Mouse (Mus musculus) forebrain, embryonic 10.5 days (tissue): ENCODE measurements at regions not wholly inside any gene's neighbourhood (a gene's known extent, or its start where the extent isn't known, plus 50 kb on each side); places are given as distances from the start of the nearest gene placed in this dataset.

Source experiments
- DNase-seq: peaks from one replicate; pipeline ENCODE4 v3.0.0-alpha.2; 2017; ENCODE audit warnings: low spot score; ENCODE audit errors: extremely low spot score
- H3K27ac ChIP-seq: fragments of 300-500 bp; sonication (generic); 2 replicates; pipeline ENCODE4 v1.5.1; 2016; ENCODE audit warnings: mild to moderate bottlenecking
- H3K27me3 ChIP-seq: fragments of 300-500 bp; sonication (generic); 2 replicates; pipeline ENCODE4 v1.6.1; 2016; ENCODE audit warnings: mild to moderate bottlenecking; ENCODE audit not compliant: poor library complexity, severe bottlenecking
- H3K36me3 ChIP-seq: fragments of 300-500 bp; sonication (generic); replicated peaks from 2 replicates; pipeline ENCODE4 v1.6.1; 2016; ENCODE audit warnings: mild to moderate bottlenecking, moderate library complexity
- H3K4me1 ChIP-seq: fragments of 300-500 bp; sonication (generic); 2 replicates; pipeline ENCODE4 v1.6.1; 2016
- H3K4me3 ChIP-seq: fragments of 300-500 bp; sonication (generic); 2 replicates; pipeline ENCODE4 v1.5.1; 2016; ENCODE audit warnings: mild to moderate bottlenecking, moderate library complexity
- H3K9me3 ChIP-seq: fragments of 300-500 bp; sonication (generic); 2 replicates; pipeline ENCODE4 v1.6.1; 2016; ENCODE audit warnings: mild to moderate bottlenecking, moderate library complexity
- WGBS: fragments of 180-500 bp; shearing (Covaris S2); methylation state at CpG from one replicate; pipeline ENCODE4 v1.1.7; 2016; 5-methylcytosine and 5-hydroxymethylcytosine counted together

DNA sequence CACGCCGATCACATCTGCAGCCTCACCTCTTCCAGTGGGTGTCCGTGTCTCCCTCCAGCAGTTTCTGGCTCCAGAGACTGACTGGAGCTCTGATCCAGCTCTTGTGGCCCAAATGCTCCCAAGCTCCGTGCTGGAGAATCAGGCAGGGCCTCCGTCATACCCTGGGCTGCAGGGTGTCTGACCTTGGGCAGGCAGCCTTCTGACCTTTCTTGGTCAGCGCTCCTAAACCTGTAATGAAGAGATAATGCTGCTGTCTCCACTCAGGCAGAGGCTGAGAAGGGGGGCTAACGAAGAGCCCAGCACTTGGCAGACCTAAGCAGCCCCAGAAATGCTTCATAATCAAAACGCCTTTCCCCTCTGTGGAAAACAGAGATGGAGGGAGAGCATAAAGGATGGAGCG is 89.9 kb upstream of the Mef2a start:
- no peak overlapping the region for H3K4me3 ChIP-seq
- peaks cover 65% of the 10 kb centered on the region for H3K27me3 ChIP-seq
- no peaks in the 10 kb centered on the region for H3K36me3 ChIP-seq
- H3K9me3 ChIP-seq: no peaks in the 10 kb centered on the region
- 44% methylated on average over 9 of the region's 9 CpGs for WGBS
- peaks cover 32% of the 10 kb centered on the region for H3K4me1 ChIP-seq
- peak overlapping the region; percentile 0; the same call in 1 of the 2 replicates for H3K27ac ChIP-seq
- no peak for DNase-seq

DNA sequence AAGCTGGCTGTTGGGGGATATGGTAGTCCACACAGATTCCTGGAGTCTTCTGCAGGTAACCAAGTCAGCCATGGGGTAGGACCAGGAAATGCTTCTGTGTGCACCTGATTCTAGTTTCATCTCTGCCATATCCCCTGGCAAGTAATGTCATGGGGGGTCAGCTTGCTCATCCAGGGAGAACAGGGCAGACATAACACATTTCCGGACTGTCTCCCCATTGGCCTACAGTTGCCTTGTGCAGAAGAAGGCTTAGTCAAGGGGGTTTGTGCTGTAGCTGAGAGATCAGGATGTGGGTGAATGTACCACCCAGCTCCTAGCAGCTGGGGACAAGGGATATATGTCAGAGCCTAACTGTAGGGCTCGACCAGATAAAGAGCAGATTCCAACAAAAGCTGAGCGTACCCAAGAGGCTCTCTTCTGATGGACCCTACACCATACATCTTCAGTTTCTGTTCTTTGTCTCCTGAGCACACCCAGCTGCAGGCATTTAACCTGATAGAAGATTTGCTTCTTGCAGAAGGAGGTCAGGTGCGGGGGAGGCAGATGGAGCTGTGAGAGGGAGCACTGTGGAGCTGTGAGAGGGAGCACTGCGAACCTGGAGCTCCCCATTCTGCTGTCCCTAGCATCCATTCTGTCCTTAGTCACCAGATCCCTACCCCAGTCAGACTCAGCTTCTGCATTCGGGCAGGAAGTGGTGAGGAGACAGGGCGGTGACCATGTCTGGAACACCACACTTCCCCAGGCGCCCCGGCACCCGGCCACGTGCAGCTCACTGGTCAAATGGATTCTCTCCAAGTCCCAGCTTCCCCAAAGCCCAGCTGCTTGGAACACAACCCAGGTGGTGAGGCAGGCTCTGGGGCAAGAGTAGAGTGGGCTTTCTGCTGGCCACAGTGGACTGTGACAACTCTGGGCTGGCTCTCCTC is 88.9 kb upstream of the Mef2a start:
- peaks cover 57% of the 10 kb centered on the region for H3K27me3 ChIP-seq
- no peaks in the 10 kb centered on the region for H3K36me3 ChIP-seq
- peaks cover 32% of the 10 kb centered on the region for H3K4me1 ChIP-seq
- 0 out of 2 replicates have a peak overlapping the region, but pooled peaks have one; percentile 0 for H3K27ac ChIP-seq
- 90% methylated on average over 11 of the region's 11 CpGs for WGBS
- H3K4me3 ChIP-seq: no peak overlapping the region
- H3K9me3 ChIP-seq: no peaks in the 10 kb centered on the region
- DNase-seq: no peak

DNA sequence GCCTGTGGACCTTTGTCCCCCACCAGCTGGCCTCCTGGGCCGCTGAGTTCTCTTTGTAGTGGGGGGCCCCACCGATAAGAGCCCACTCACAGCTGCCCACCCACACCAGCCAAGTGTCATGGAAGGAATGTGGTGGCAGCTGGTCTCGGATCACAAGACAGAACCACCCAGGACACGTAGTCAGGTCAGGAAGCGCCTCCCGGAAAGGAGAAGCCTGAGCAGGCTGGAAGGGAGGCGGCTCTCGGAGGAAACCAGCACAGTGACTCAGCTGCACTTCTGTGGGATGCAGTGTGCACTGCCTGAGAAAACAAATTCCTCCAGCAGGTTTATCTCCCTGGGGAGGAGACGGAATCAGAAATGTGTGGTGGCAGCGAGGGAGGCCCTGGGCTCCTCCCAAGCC is 87.2 kb upstream of the Mef2a start:
- H3K27ac ChIP-seq: peak overlapping the region; percentile 48; the same call in 1 of the 2 replicates
- H3K4me3 ChIP-seq: no peak overlapping the region
- no peaks in the 10 kb centered on the region for H3K9me3 ChIP-seq
- no peaks in the 10 kb centered on the region for H3K36me3 ChIP-seq
- peaks cover 32% of the 10 kb centered on the region for H3K4me1 ChIP-seq
- whole genome bisulfite sequencing: 87% methylated on average over 10 of the region's 10 CpGs
- peaks cover 42% of the 10 kb centered on the region for H3K27me3 ChIP-seq
- DNase-seq: no peak

DNA sequence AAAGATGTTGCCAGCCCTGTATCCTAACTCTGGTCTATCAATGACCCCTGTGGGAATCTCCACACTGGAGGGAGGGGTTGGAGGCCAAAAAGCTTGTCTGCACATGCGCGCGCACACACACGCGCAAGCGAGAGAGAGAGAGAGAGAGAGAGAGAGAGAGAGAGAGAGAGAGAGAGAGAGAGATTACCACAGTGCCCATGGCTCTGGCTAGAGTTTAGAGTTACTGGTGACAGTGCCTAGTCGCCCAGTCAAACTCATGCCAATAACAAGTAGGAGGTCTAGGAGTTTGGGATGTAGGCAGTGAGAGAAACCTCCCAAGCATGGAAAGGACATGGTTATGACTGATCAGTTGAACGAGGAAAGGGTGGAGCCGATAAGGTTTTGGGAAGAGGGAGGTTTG is 86.6 kb upstream of the Mef2a start:
- Histone ChIP-seq H3K4me1 (peaks cover 26% of the 10 kb centered on the region), H3K27ac (no peak overlapping the region), H3K27me3 (peaks cover 37% of the 10 kb centered on the region), H3K36me3 (no peaks in the 10 kb centered on the region), H3K4me3 (no peak overlapping the region), H3K9me3 (no peaks in the 10 kb centered on the region)
- DNase-seq: no peak
- WGBS: 95% methylated on average over 9 of the region's 9 CpGs

DNA sequence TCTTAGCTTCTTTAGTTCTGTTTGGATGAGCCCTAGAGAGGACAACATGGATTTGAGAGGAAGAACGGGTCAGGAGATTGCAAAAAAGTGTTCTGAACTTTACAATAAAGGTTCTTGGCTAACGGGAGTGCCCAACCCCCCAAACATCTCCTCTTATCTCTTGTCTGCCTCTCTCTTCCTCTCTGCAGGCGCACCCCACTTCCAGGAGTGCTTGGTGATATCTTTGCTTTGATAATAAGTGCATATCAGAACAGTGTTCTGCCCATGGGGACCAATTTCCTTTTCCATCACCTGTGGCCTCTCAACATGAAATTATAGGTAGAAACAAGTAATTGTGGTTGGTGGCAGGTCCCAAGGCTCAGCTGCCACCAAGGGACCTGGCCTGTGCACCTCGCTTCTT is 86.0 kb upstream of the Mef2a start:
- no peaks in the 10 kb centered on the region for H3K36me3 ChIP-seq
- H3K9me3 ChIP-seq: no peaks in the 10 kb centered on the region
- H3K4me1 ChIP-seq: peaks cover 24% of the 10 kb centered on the region
- peaks cover 33% of the 10 kb centered on the region for H3K27me3 ChIP-seq
- no peak overlapping the region for H3K4me3 ChIP-seq
- H3K27ac ChIP-seq: no peak overlapping the region
- WGBS: 78% methylated on average over 4 of the region's 4 CpGs
- DNase-seq: no peak

DNA sequence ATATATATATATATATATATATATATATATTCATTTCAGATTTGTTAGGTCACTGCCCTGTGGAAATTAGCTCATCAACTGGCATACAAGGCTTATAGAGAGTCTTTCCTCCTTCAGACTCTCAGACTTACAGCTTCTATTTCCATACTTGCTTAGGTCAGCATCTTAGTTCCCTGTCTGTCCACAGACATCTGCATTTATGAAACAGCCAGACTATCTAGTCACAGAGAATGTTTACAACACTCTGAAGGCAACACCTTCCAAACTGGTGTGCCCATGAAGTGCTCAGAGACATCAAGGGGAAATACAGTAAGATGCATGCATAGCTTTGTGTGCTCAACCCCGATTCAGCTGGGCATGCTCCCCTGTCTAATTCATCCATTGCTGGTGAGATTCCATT is 85.2 kb upstream of the Mef2a start:
- peaks cover 16% of the 10 kb centered on the region for H3K4me1 ChIP-seq
- no peak overlapping the region for H3K27ac ChIP-seq
- no peaks in the 10 kb centered on the region for H3K9me3 ChIP-seq
- WGBS: 95% methylated on average over 1 of the region's 1 CpGs
- no peak overlapping the region for H3K4me3 ChIP-seq
- DNase-seq: no peak
- H3K36me3 ChIP-seq: no peaks in the 10 kb centered on the region
- peaks cover 26% of the 10 kb centered on the region for H3K27me3 ChIP-seq

DNA sequence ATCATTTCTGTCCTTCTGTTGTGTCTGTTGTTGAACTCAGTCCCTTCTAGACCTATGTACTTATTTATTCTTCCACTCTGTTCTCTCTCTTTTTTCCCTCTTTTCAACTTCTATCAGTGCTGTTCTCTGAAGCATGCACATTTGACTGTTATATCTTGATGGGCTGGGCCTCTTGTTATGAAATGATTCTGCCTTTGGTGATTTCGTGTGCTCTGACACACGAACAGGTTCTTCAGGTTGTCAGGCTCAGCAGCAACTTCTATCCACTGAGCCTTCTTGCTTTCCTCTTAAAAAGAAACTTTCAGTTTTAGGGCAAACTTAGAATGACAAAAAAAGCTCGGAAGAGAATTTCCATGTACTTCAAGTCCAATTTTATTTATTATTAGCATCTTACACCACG is 83.4 kb upstream of the Mef2a start:
- no peak overlapping the region for H3K4me3 ChIP-seq
- no peaks in the 10 kb centered on the region for H3K36me3 ChIP-seq
- H3K9me3 ChIP-seq: no peaks in the 10 kb centered on the region
- 90% methylated on average over 4 of the region's 4 CpGs for WGBS
- H3K27ac ChIP-seq: no peak overlapping the region
- H3K27me3 ChIP-seq: peaks cover 7% of the 10 kb centered on the region
- peaks cover 7% of the 10 kb centered on the region; the same call in 1 of the 2 replicates for H3K4me1 ChIP-seq
- DNase-seq: no peak

DNA sequence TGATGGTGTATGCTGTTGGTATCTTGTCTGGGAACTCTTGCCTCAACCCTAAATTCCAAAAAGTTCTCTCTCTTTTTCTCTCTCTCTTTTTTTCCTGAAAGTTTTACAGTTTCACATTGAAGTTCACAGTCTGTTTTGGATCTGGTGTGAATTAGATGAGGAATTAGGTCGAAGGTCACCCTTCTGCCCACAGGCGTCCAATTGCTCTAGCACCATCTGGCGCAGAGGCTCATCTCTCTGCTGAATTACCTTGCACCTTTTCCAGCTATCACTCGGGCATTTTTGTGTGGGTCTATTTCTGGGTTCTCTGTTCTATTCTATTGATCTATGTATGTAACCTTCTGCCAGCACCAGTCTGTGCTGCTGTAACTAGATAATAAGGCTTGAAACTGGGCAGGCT is 81.8 kb upstream of the Mef2a start:
- Histone ChIP-seq H3K4me3 (no peak overlapping the region), H3K4me1 (peaks cover 4% of the 10 kb centered on the region; the same call in 1 of the 2 replicates), H3K27ac (no peak overlapping the region), H3K27me3 (no peaks in the 10 kb centered on the region), H3K36me3 (no peaks in the 10 kb centered on the region), H3K9me3 (no peaks in the 10 kb centered on the region)
- DNase-seq: no peak
- WGBS: 63% methylated on average over 4 of the region's 4 CpGs

DNA sequence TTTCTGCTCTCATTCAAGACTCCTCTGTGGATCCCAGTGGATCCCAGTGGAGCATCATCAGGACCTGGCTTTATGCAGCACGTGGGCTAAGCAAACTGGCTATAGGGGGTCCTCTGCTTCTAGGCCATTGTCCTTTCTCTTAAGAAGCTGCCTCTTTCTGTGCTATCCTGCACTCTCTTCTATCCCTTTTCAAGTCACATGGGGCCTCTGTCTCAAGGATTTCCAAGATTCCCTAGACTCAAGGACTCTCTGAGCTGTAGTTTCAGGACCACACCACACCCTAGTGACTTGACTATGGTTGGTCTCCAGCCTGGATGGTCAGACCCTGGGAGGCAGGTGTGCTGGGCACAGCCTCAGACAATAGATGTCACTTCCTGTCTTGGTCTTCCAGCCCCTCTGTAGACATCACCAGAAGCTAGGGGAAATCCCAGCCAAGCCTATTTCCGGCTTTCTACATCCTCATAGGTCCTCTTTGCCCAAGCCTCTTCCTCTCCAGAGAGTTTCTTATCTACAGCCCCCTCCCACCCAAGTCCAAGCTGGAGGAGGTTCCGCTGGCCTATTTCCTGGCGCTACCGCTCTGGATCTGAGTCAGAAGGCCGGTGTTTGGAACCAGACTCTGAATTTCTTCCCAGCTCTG is 78.6 kb upstream of the Mef2a start:
- Histone ChIP-seq H3K4me1 (peaks cover 8% of the 10 kb centered on the region), H3K9me3 (no peaks in the 10 kb centered on the region), H3K27ac (no peak overlapping the region), H3K4me3 (no peak overlapping the region), H3K36me3 (no peaks in the 10 kb centered on the region), H3K27me3 (peaks cover 5% of the 10 kb centered on the region; the same call in 1 of the 2 replicates)
- WGBS: 85% methylated on average over 6 of the region's 6 CpGs
- DNase-seq: no peak

DNA sequence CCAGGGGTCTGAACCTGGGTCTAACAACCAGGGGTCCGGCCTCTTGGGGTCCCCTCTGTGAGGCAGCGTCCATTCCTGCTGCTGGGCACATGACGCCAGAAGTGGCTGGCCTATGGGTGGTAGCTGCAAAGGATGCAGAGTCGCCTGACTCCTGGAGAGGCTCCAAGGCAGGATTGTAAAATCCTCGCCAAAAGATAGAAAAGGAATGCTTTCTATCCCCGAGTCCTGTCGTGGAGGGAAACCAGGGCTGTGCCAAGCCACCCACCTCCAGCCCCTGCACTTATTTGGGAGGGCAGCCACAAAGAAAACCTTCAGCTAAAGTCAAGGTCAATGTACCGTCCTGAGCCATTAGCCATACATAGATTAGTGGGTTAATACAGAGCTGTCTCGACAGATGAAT is 73.9 kb upstream of the Mef2a start:
- H3K9me3 ChIP-seq: no peaks in the 10 kb centered on the region
- no peak overlapping the region for H3K4me3 ChIP-seq
- 85% methylated on average over 9 of the region's 9 CpGs for WGBS
- H3K27ac ChIP-seq: peak overlapping the region; percentile 62; the same call in 1 of the 2 replicates
- H3K4me1 ChIP-seq: peaks cover 42% of the 10 kb centered on the region
- peaks cover 5% of the 10 kb centered on the region; the same call in 1 of the 2 replicates for H3K27me3 ChIP-seq
- no peak for DNase-seq
- H3K36me3 ChIP-seq: no peaks in the 10 kb centered on the region

DNA sequence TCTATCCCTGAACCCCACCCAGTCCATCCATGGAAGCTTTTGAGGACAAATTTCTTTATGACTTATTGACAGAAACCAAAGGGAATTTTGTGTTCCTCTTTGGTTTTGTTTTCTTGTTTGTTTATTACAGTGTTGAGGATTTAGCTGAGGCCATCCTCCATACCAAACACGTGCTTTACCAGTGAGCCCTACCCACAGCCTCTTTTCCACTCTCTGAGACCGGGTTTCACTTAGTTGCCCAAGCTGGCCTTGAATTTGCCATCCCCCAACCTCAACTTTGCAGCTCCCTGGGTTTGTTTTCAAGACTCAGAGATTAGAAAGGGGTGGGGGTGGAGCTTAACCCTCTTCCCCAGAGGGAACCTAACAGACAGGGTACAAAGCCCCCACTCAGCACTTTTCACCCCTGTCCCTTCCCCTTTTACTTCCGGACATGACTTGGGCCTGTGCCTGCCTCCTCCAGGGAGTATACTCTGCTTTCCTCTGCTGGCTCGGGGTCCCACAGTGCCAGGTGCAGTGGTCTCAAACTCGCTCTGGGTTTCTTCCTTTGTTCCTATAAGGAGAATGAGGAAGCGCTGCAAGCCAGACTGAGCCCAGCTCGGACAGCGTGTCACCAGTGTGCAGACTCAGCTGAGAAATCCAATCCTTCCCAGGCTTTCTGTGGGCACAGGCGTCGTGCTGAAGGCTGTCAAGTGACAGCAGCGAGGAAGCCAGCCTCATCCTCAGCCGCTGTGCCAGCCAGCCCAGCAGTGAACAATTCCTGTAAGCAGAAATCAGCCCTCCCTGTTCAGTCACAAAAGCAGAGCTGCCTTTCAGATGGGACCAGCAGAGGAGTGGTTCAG is 72.8 kb upstream of the Mef2a start:
- DNase-seq: peak; percentile 27
- H3K9me3 ChIP-seq: no peaks in the 10 kb centered on the region
- H3K27ac ChIP-seq: peak overlapping the region; percentile 81
- H3K36me3 ChIP-seq: no peaks in the 10 kb centered on the region
- H3K4me1 ChIP-seq: peaks cover 42% of the 10 kb centered on the region
- 18% methylated on average over 12 of the region's 12 CpGs for WGBS
- H3K4me3 ChIP-seq: peak overlapping the region; percentile 5; the same call in 1 of the 2 replicates
- H3K27me3 ChIP-seq: peaks cover 5% of the 10 kb centered on the region; the same call in 1 of the 2 replicates

DNA sequence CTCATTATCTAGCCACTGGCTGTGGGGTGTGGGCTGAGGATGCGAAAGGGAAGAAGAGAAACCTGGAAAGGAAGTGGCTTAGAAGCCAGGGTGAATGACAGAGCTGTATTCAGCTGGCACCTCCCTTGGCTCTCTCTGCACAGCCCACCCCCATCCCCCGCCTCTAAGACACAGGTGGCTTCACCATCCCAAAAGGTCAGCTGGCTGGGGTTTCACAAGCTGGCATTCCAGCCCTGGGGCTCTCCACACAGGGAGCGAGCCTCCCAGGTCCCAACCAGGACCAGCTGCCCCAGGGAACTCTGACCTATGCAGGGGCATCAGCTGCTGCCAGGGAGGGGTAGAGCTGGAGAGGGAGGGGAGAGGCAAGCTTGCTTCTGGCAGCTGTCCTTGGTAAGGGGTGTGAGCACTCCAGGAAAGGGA is 71.9 kb upstream of the Mef2a start:
- Histone ChIP-seq H3K36me3 (no peaks in the 10 kb centered on the region), H3K27me3 (peaks cover 5% of the 10 kb centered on the region; the same call in 1 of the 2 replicates), H3K4me3 (no peak overlapping the region), H3K27ac (0 out of 2 replicates have a peak overlapping the region, but pooled peaks have one; percentile 40), H3K4me1 (peaks cover 42% of the 10 kb centered on the region), H3K9me3 (no peaks in the 10 kb centered on the region)
- 67% methylated on average over 3 of the region's 3 CpGs for WGBS
- DNase-seq: no peak
